Mouse (Mus musculus) midbrain, embryonic 12.5 days (tissue): Measurements from ENCODE around the gene Pom121. TPM values are rescaled to one million over a fixed set of nuclear protein-coding genes. Genes with fewer than 3 reads are reported as not detected.

Experiments
- ATAC-seq: fragments of 200-750 bp; cut with Nextera tagmentation; 2 replicates; pipeline ENCODE4 v1.8.0; 2017; ENCODE audit warnings: low read depth, moderate TSS enrichment, moderate library complexity; ENCODE audit not compliant: low FRiP score
- H3K27ac ChIP-seq: fragments of 300-500 bp; sonication (generic); replicated peaks from 2 replicates; pipeline ENCODE4 v1.5.1; 2016; ENCODE audit warnings: mild to moderate bottlenecking
- H3K27me3 ChIP-seq: fragments of 300-500 bp; sonication (generic); 2 replicates; pipeline ENCODE4 v1.6.1; 2016; ENCODE audit warnings: mild to moderate bottlenecking
- H3K36me3 ChIP-seq: fragments of 300-500 bp; sonication (generic); 2 replicates; pipeline ENCODE4 v1.6.1; 2016
- H3K4me1 ChIP-seq: fragments of 300-500 bp; sonication (generic); 2 replicates; pipeline ENCODE4 v1.6.1; 2016
- H3K4me2 ChIP-seq: fragments of 300-500 bp; sonication (generic); replicated peaks from 2 replicates; pipeline ENCODE4 v1.6.1; 2016; ENCODE audit warnings: mild to moderate bottlenecking, moderate library complexity
- H3K4me3 ChIP-seq: fragments of 300-500 bp; sonication (generic); 2 replicates; pipeline ENCODE4 v1.5.1; 2016; ENCODE audit warnings: mild to moderate bottlenecking
- H3K9ac ChIP-seq: fragments of 300-500 bp; sonication (generic); replicated peaks from 2 replicates; pipeline ENCODE4 v1.6.1; 2016; ENCODE audit warnings: mild to moderate bottlenecking, moderate library complexity
- H3K9me3 ChIP-seq: fragments of 300-500 bp; sonication (generic); 2 replicates; pipeline ENCODE4 v1.6.1; 2016; ENCODE audit warnings: mild to moderate bottlenecking
- WGBS: fragments of 180-500 bp; shearing (Covaris S2); methylation state at CpG from one replicate; pipeline ENCODE4 v1.1.7; 2016; 5-methylcytosine and 5-hydroxymethylcytosine counted together
- microRNA-seq: library from miRNA; unstranded; fragments of <30 nt; microRNA quantifications from one replicate; pipeline ENCODE4, GENCODE M21; 2017
- polyA plus RNA-seq: library from polyadenylated mRNA; unstranded; fragments of >200 nt; fragmentation: Nextera tagmentation; extraction: Ambion mirVana; gene quantifications from 2 replicates; pipeline ENCODE4 v1.2.1, GENCODE M21; 2016

Gene Pom121
- polyA plus RNA-seq, 1 experiment from 2014 or later: 20.9 TPM

DNA sequence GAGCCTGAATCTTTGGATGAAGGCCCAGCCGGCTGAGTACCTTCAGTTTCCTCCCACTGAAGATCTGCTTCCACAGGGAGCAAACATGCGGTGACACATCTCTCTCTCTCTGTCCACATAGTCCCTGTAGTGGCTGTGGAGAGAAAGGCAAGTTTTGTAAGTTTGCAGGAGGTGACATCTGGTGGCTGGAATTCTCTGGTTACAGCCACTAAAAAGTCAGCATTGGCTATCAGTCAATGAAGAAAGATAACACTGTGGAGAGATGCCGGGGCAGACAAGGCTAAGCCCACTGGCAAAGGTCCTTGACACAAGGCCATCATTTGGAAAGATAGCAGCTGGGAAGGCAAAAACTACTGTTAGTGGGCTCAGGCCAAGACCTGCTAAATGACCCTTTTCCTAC lies 56.8 kb downstream of the Pom121 start:
- H3K27me3 ChIP-seq: no peaks in the 10 kb centered on the region
- H3K27ac ChIP-seq: no peak overlapping the region
- no peak overlapping the region for H3K9ac ChIP-seq
- 63% methylated on average over 3 of the region's 3 CpGs for WGBS
- no peak overlapping the region for H3K4me3 ChIP-seq
- no peaks in the 10 kb centered on the region for H3K36me3 ChIP-seq
- no peak overlapping the region for H3K4me2 ChIP-seq
- H3K9me3 ChIP-seq: no peaks in the 10 kb centered on the region
- no peak for ATAC-seq
- H3K4me1 ChIP-seq: no peaks in the 10 kb centered on the region

DNA sequence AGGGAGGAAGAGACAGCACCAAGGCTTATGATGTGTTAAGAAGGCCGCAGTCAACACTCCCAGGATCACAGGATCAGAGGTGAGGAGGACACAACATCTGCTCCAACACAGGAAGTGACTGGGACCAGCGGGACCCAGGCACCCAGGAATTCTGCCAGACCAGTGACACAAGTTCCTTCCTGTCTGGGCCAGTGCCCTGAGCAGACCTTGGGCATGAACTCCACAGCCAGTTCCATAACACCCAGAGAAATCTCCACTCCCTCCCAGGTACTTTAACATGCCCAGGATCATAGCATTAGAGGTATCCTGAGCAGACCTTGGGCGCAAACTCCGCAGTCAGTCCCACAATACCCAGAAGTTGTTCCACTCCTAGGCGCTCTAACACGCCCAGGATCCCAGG lies 63.2 kb downstream of the Pom121 start:
- no peaks in the 10 kb centered on the region for H3K9me3 ChIP-seq
- H3K9ac ChIP-seq: no peak overlapping the region
- ATAC-seq: no peak
- no peak overlapping the region for H3K4me3 ChIP-seq
- no peak overlapping the region for H3K4me2 ChIP-seq
- H3K4me1 ChIP-seq: 0 out of 2 replicates have a peak, but pooled peaks cover 2% of the 10 kb centered on the region
- H3K27me3 ChIP-seq: no peaks in the 10 kb centered on the region; the same call in 1 of the 2 replicates
- no peak overlapping the region for H3K27ac ChIP-seq
- no peaks in the 10 kb centered on the region for H3K36me3 ChIP-seq
- WGBS: 91% methylated on average over 6 of the region's 6 CpGs

DNA sequence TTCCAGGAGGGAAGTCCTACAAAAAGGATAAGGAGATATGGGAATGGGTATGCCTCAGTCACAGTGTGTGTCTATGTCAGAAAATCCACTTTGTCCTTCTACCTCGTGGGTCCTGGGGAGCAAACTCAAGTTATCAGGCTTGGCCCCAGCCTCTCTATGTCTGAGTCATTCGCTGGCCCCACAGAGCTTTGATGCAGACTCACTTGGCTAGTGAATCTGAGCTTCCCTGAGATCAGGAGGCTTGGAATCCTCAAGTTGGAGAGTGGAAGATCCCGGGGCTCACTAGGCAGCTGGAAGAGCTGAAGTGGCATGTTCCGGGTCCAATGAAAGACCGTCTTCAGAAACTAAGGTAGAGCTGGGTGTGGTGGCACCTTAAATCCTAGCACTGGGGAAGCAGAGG lies 64.1 kb downstream of the Pom121 start:
- WGBS: 82% methylated on average over 5 of the region's 5 CpGs
- Histone ChIP-seq H3K36me3 (no peaks in the 10 kb centered on the region), H3K9ac (no peak overlapping the region), H3K27me3 (no peaks in the 10 kb centered on the region; the same call in 1 of the 2 replicates), H3K27ac (no peak overlapping the region), H3K4me2 (no peak overlapping the region), H3K4me1 (0 out of 2 replicates have a peak, but pooled peaks cover 4% of the 10 kb centered on the region), H3K9me3 (no peaks in the 10 kb centered on the region), H3K4me3 (no peak overlapping the region)
- no peak for ATAC-seq

DNA sequence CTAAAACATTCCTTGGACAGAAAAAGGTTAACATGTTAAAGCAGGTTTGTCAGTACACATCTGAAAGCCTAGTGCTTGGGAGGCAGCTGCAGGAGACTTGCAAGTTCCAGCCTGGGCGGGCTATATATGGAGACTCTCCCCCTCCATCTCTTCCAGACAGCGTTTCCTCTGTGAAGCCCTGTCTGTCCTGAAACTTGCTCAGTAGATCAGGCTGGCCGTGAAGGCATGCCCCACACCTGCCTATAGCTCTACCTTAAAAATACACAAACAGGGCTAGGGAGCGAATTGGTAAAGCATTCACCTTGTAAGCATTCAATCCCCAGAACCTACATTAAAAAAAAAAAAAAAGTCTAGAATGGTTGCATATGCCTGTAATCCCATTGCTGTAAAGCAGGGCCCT lies 64.9 kb downstream of the Pom121 start:
- H3K36me3 ChIP-seq: no peaks in the 10 kb centered on the region
- H3K9me3 ChIP-seq: no peaks in the 10 kb centered on the region
- 0 out of 2 replicates have a peak, but pooled peaks cover 4% of the 10 kb centered on the region for H3K4me1 ChIP-seq
- H3K4me3 ChIP-seq: no peak overlapping the region
- no peak overlapping the region for H3K27ac ChIP-seq
- WGBS: 86% methylated on average over 4 of the region's 4 CpGs
- ATAC-seq: no peak
- no peak overlapping the region for H3K9ac ChIP-seq
- H3K27me3 ChIP-seq: no peaks in the 10 kb centered on the region; the same call in 1 of the 2 replicates
- H3K4me2 ChIP-seq: no peak overlapping the region

Small RNA genes lying within 50 kb of the gene (microRNA-seq; reads per million reads assigned to microRNA genes)
- gene Mir7033: 1.9 reads per million

Other genes starting within 250 kb of the Pom121 start
- 26.3 and 26.5 TPM in 2 replicates for gene Tbl2, start 244.9 kb downstream of the Pom121 start, polyA plus RNA-seq
- gene Bcl7b, start 226.3 kb downstream of the Pom121 start, polyA plus RNA-seq: 46.8 and 49.6 TPM in 2 replicates
- 68.1 and 70.4 TPM in 2 replicates for gene Baz1b, start 207.3 kb downstream of the Pom121 start, polyA plus RNA-seq
- 12.2 and 14.6 TPM in 2 replicates for gene Fzd9, start 143.3 kb downstream of the Pom121 start, polyA plus RNA-seq
- gene Fkbp6, start 44.5 kb downstream of the Pom121 start, polyA plus RNA-seq: not detected in 2 replicates
- gene Trim50, start 41.3 kb downstream of the Pom121 start, polyA plus RNA-seq: not detected in 2 replicates
- gene Nsun5, start 24.6 kb downstream of the Pom121 start, polyA plus RNA-seq: 35.3 and 36.9 TPM in 2 replicates
- 68.4 and 69.7 TPM in 2 replicates for gene Hip1, start 150.6 kb upstream of the Pom121 start, polyA plus RNA-seq
- not detected in 2 replicates for gene Ccl26, start 169.0 kb upstream of the Pom121 start, polyA plus RNA-seq
- gene Ccl24, start 178.5 kb upstream of the Pom121 start, polyA plus RNA-seq: 4.7 and 4.8 TPM in 2 replicates
- gene Rhbdd2, start 238.1 kb upstream of the Pom121 start, polyA plus RNA-seq: 60.2 and 64.6 TPM in 2 replicates